Mouse (Mus musculus) cerebellum, adult 2 months (tissue): ENCODE data around the gene Gstk1.

Experiments
- CTCF ChIP-seq: fragments of 200-500 bp; IDR thresholded peaks from 2 replicates; pipeline ENCODE4 v1.5.1; 2011; ENCODE audit warnings: low read depth, mild to moderate bottlenecking, control low read depth, low read length, moderate library complexity, borderline replicate concordance; ENCODE audit not compliant: insufficient read depth
- POLR2A ChIP-seq: fragments of 200-500 bp; IDR thresholded peaks from 2 replicates; pipeline ENCODE4 v1.6.1; 2011; ENCODE audit warnings: low read length, control low read depth, borderline replicate concordance; ENCODE audit not compliant: insufficient read depth

- TF ChIP-seq CTCF (no peak), POLR2A (no peak)
These were observed 14.5 kb upstream of the Gstk1 start for GRCm38 (mm10) chr6:42231191-42231590.
